Mouse (Mus musculus) lung, postnatal 36 days (tissue): ENCODE measurements around the gene Tlr7.

Source experiments
- DNase-seq: peaks from one replicate; pipeline ENCODE4 v3.0.0; 2022; ENCODE audit warnings: mixed read lengths

Gene Tlr7

DNA sequence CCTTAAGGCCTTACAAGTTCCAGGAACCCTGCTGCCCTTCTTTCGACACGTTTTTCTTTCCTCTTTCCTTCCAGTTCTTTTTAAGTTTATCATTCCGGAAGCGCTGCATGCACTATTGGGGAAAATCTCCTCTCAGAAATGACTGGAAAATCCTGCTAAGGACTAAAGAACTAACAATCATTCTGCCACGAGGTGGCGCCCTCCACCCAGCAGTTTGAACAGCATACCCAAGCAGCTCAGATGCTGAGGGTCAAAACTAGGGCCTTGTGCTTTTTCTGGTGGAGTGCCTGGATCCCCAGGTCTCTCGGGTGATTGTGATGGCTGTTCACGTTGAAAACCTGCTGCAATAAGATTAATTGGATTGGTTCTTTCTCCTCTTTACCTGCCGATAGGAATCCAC lies 53.4 kb downstream of the Tlr7 start:
- peak; percentile 75 for DNase-seq

DNA sequence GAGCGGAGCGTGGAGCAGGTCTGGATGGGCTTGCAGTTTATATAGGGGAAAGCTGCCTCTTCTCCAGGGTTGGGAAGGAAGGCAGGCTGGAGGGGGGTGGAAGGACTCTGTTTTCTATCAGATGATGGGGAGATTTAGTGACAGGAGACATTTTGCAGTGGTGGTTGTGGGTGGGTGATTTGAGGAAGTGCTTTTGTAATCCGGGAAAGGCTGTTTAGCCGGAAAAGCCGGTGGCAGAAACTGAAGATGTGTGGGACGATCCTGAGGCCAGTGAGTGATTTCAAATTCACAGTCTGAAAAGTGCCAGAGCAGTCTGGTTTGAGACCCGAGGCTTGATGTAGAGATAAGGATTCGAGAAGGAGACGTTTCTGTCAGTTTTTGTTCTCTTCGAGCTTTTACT lies 53.8 kb downstream of the Tlr7 start:
- peak; percentile 25 for DNase-seq

DNA sequence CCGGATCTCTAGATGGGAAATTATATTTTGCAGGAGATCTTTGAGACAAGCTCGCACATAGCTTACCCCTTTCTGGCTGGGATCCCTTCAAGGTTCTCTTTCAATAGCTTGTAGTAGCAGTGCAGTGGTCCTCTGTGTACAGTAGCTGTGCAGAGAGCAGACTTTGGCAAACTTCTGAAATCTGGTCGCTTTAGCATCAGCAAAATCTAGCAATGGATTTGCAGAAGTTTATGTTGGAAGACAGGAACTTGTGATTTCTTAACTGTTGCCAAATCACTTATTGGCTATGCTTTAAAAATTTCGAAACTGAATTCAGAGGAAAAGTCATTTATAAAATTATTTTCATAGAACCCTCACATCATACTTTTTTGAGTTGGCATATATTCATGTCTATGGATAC lies 66.3 kb downstream of the Tlr7 start, which contains the start of gene Tlr8:
Tlr8 (minus strand) TSS at position 244 of the 400 bp plus-strand sequence.
- peak; percentile 12 for DNase-seq

DNA sequence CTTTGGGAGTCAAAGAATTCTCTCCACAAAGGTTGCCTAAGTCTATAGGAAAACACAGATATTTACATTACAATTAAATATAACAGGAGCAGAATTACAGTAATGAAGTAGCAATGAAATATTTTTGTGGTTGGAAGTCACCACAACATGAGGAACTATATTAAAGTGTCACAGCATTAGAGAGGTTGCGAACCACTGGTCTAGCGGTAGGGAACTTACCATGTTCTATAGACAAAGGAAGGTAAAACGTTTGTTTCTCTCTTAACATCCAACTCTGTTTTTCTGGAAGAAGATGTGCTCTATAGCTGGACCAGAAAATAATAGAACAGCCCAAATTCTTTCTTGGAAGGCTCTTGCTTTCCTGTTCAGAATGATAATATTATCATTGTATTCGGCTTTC lies 66.8 kb downstream of the Tlr7 start:
- DNase-seq: peak; percentile 3
